Mouse (Mus musculus) limb, embryonic 15.5 days (tissue): ENCODE data around the gene Kcnj12. TPM values are rescaled to one million over a fixed set of nuclear protein-coding genes. Genes with fewer than 3 reads are reported as not detected.

Source experiments
- ATAC-seq: fragments of 200-750 bp; cut with Nextera tagmentation; 2 replicates; pipeline ENCODE4 v1.8.0; 2017; ENCODE audit warnings: low read depth, moderate TSS enrichment; ENCODE audit not compliant: insufficient number of reproducible peaks, low FRiP score, low TSS enrichment
- H3K27ac ChIP-seq: fragments of 300-500 bp; sonication (generic); 2 replicates; pipeline ENCODE4 v1.5.1; 2015; ENCODE audit warnings: moderate library complexity, mild to moderate bottlenecking, inconsistent platforms
- H3K27me3 ChIP-seq: fragments of 300-500 bp; sonication (generic); 2 replicates; pipeline ENCODE4 v1.6.1; 2015; ENCODE audit warnings: inconsistent platforms
- H3K36me3 ChIP-seq: fragments of 300-500 bp; sonication (generic); 2 replicates; pipeline ENCODE4 v1.6.1; 2015; ENCODE audit warnings: inconsistent platforms
- H3K4me1 ChIP-seq: fragments of 300-500 bp; sonication (generic); 2 replicates; pipeline ENCODE4 v1.6.1; 2015; ENCODE audit warnings: inconsistent platforms
- H3K4me2 ChIP-seq: fragments of 300-500 bp; sonication (generic); 2 replicates; pipeline ENCODE4 v1.6.1; 2015; ENCODE audit warnings: mild to moderate bottlenecking, inconsistent platforms
- H3K4me3 ChIP-seq: fragments of 300-500 bp; sonication (generic); 2 replicates; pipeline ENCODE4 v1.5.1; 2015; ENCODE audit warnings: mild to moderate bottlenecking, inconsistent platforms
- H3K9ac ChIP-seq: fragments of 300-500 bp; sonication (generic); 2 replicates; pipeline ENCODE4 v1.6.1; 2015; ENCODE audit warnings: inconsistent platforms
- H3K9me3 ChIP-seq: fragments of 300-500 bp; sonication (generic); 2 replicates; pipeline ENCODE4 v1.6.1; 2016; ENCODE audit warnings: inconsistent platforms
- WGBS: fragments of 180-500 bp; shearing (Covaris S2); methylation state at CpG from one replicate; pipeline ENCODE4 v1.1.7; 2015; 5-methylcytosine and 5-hydroxymethylcytosine counted together
- polyA plus RNA-seq: library from polyadenylated mRNA; unstranded; fragments of >200 nt; fragmentation: Nextera tagmentation; extraction: Ambion mirVana; gene quantifications from 2 replicates; pipeline ENCODE4 v1.2.1, GENCODE M21; 2015

The Kcnj12 gene
- polyA plus RNA-seq, 1 experiment from 2014 or later = 0.51 TPM

DNA sequence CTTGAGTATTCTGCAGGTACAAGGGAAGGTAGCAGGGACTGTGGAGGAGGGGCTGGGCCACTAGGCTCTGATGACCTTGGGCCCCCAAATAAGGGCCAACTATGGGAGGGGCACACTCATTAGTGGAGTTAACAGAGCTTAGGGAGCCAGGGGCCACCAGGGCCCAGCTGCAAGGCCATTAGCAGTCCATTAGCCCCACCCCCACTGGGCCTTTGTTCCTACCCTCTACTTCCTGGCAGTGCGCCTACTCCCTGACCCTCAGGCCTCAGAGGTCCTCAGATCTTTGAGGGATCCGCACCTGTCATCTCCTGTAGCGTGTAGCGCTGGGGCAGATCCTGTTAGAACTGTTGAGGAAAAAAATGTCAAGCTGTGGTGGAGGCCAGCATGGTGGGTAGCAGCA, 18.3 kb upstream of the Kcnj12 start:
- 46% methylated on average over 4 of the region's 4 CpGs for WGBS
- no peaks in the 10 kb centered on the region for H3K36me3 ChIP-seq
- no peak overlapping the region for H3K9ac ChIP-seq
- H3K4me1 ChIP-seq = peaks cover 7% of the 10 kb centered on the region; the same call in 1 of the 2 replicates
- H3K4me2 ChIP-seq = no peak overlapping the region
- H3K9me3 ChIP-seq = no peaks in the 10 kb centered on the region
- no peak overlapping the region for H3K4me3 ChIP-seq
- H3K27me3 ChIP-seq = no peaks in the 10 kb centered on the region
- no peak for ATAC-seq
- no peak overlapping the region for H3K27ac ChIP-seq

DNA sequence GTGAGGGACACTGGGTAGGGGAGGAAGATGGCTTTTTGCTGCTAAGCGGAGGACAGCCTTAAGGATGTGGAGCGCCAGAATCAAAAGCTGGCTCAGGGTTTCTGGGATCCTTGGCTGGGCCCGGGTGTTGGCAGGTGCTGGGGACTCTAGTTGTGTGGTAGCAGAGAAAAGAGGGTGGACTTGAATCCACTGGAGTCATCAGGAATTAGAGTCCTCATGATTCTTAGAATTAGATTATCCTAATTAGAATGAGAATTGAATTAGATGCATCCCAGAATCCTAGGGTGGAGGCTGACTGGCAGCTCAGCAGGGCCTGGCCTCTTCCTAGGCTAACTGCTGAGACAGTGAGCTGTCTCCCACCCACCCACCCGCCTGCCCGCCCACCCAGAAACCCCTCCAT, 17.6 kb upstream of the Kcnj12 start:
- Histone ChIP-seq H3K9ac (no peak overlapping the region), H3K27ac (no peak overlapping the region), H3K4me3 (no peak overlapping the region), H3K9me3 (no peaks in the 10 kb centered on the region), H3K4me1 (peaks cover 7% of the 10 kb centered on the region; the same call in 1 of the 2 replicates), H3K27me3 (no peaks in the 10 kb centered on the region), H3K4me2 (no peak overlapping the region), H3K36me3 (no peaks in the 10 kb centered on the region)
- ATAC-seq = no peak
- 71% methylated on average over 5 of the region's 5 CpGs for WGBS

DNA sequence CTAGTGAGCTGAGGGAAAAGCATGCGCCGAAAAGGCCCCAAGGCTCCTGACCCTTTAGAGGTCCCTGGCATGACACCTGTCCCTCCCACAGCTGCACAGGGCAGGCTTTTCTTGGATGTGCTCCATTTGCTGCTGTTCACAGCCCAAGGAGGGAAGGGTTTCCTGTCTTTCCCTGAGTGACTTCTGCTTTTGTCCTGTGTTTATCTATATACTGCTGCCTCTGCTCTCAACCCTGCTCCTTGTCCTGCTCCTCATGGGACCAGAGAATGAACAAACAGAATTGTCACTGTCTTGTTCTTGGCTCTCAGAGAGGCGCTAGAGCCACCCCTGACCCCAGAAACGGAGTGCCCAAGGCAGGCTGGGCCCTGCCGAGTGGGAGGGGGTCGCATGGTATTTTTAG, 17.0 kb upstream of the Kcnj12 start:
- 40% methylated on average over 6 of the region's 6 CpGs for WGBS
- no peaks in the 10 kb centered on the region for H3K36me3 ChIP-seq
- peaks cover 7% of the 10 kb centered on the region; the same call in 1 of the 2 replicates for H3K4me1 ChIP-seq
- no peak for ATAC-seq
- no peaks in the 10 kb centered on the region for H3K9me3 ChIP-seq
- no peaks in the 10 kb centered on the region for H3K27me3 ChIP-seq
- H3K9ac ChIP-seq = no peak overlapping the region
- no peak overlapping the region for H3K4me3 ChIP-seq
- no peak overlapping the region for H3K27ac ChIP-seq
- no peak overlapping the region for H3K4me2 ChIP-seq

DNA sequence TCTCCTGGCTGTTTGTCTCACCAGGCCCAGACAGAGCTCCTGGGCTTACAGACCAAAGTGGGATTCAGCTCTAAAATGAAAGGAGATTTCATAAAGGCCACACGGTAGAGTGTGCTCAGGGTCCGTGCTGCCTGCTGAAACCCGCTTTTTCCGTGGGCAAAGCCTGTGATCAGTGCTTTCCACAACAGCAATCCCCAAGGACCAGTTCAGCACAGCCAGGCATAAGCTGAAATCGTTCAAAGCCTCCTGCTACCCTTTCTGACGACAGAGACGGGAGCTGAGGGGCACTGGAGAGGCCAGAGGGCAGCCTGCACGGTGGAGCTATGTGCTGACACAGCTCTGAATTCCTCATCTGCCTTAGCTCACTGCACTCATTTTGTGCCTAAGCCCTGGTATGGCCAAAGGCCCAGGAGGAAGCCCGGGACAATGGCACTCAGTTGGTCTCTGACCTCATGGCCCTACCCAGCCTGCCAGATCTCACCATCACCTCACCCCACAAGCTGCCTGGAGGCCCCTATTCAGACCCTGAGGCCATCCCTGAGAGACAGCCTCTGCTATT, 10.5 kb upstream of the Kcnj12 start:
- H3K27ac ChIP-seq = no peak overlapping the region
- 22% methylated on average over 9 of the region's 9 CpGs for WGBS

DNA sequence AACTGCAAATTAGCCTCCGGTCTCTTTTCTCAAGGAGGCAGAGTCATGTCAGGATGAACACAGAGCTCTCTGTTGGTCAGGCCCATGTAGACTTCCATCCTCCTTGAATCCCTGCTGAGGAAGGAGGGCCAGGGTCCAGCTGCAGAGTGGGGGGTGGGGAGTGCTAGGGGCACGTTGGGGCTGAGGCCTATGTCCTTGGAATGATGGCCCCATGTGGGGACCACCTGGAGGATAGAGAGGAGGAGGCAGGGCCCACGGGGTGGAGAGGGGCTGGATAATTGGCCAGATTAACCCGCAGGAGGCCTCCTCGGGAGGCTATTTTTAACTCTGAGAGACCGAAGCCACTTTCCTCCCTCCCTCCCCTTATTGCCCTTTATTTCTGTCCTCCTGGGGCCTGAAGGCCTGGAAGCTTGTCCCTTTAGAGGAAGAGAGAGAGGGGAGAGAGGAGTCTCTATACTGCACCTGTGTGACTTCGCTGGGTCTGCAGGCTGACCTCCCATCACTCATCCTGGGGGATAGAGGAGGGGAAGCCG, 5.4 kb upstream of the Kcnj12 start:
- H3K27ac ChIP-seq = no peak overlapping the region; the same call in 1 of the 2 replicates
- H3K27me3 ChIP-seq = peaks cover 37% of the 10 kb centered on the region
- H3K4me1 ChIP-seq = peaks cover 15% of the 10 kb centered on the region
- no peak overlapping the region for H3K9ac ChIP-seq
- 23% methylated on average over 8 of the region's 8 CpGs for WGBS
- H3K4me3 ChIP-seq = no peak overlapping the region
- no peak overlapping the region for H3K4me2 ChIP-seq
- ATAC-seq = no peak
- H3K36me3 ChIP-seq = no peaks in the 10 kb centered on the region
- H3K9me3 ChIP-seq = no peaks in the 10 kb centered on the region

More for the DNA sequence above, 10.5 kb upstream of the Kcnj12 start:
- Histone ChIP-seq H3K9ac (no peak overlapping the region), H3K27me3 (no peaks in the 10 kb centered on the region), H3K4me3 (no peak overlapping the region), H3K4me1 (peaks cover 6% of the 10 kb centered on the region), H3K4me2 (no peak overlapping the region), H3K36me3 (no peaks in the 10 kb centered on the region), H3K9me3 (no peaks in the 10 kb centered on the region)
- 0 out of 2 replicates have a peak, but pooled peaks have one; percentile 6 for ATAC-seq

DNA sequence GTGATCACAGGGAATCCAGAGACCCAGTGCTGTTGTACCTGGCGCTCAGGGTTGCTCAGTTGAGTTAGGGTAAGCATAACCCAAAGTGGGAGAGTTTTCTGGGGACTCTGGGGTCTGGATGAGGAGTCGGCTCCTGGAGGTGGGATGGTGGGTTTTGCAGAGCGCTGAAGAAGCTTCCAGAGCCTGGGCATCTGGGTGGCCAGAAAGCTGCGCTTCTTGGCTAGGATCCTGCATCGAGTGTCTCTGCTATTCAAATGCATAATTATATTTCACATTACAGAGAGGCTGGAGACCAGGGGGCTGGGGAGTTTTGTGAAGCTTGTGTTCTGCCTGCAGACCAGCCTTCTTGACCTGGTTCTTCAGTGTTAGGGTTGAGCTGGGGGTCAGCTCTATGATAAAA, 1.2 kb upstream of the Kcnj12 start:
- H3K36me3 ChIP-seq = no peaks in the 10 kb centered on the region
- H3K27me3 ChIP-seq = peaks cover 78% of the 10 kb centered on the region
- H3K9me3 ChIP-seq = no peaks in the 10 kb centered on the region
- no peak for ATAC-seq
- no peak overlapping the region for H3K9ac ChIP-seq
- WGBS = 78% methylated on average over 5 of the region's 5 CpGs
- H3K4me2 ChIP-seq = no peak overlapping the region
- peaks cover 33% of the 10 kb centered on the region for H3K4me1 ChIP-seq
- no peak overlapping the region for H3K4me3 ChIP-seq
- no peak overlapping the region for H3K27ac ChIP-seq

DNA sequence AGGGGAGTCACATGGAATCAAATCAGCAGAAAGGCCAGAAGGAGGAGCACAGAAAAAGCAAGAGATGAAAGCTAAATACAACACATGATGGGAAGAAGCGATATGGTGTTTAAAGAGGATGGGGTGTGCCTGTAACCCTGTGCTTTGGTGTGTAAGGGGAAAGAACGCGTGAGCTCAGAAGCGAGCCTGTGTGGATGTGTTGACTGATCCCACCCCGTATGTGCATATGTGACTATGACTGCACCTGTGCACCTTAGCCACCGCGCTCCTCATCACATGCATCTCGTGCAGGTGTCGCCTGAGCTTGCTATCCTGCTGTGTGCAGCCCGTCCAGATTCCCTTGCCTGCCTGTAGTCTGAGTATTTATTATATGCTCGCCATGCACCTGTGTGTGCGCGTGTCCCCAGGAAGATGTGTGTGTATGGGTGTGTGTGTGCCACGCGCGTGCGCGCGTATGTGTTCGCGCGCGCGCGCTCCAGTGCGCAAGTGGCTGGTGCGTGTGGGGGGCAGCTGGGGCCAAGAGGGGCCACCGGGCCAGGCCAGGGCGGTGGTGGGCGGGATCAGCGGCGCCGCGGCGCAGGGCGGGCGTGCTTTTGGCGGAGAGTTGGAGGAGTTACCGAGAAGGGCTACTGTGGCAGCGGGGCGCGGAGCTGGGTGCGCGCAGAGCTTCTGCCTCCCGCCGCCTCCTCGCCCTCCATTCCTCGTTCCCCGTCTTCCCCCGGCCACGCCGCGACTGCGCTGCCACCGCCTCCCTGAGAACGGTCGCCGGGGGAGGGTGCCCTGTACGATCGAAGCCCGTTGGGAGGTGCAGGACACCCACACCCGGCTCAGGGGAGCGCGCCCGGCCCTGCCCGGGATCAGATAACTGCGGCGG, 451 bp upstream of the Kcnj12 start:
- peaks cover 82% of the 10 kb centered on the region for H3K27me3 ChIP-seq
- H3K36me3 ChIP-seq = no peaks in the 10 kb centered on the region
- H3K9me3 ChIP-seq = no peaks in the 10 kb centered on the region
- peak overlapping the region; percentile 96 for H3K4me2 ChIP-seq
- H3K4me3 ChIP-seq = peak overlapping the region; percentile 52
- peak overlapping the region; percentile 28; the same call in 1 of the 2 replicates for H3K9ac ChIP-seq
- H3K27ac ChIP-seq = no peak overlapping the region
- 3% methylated on average over 59 of the region's 68 CpGs for WGBS
- peaks cover 30% of the 10 kb centered on the region for H3K4me1 ChIP-seq
- ATAC-seq = no peak

DNA sequence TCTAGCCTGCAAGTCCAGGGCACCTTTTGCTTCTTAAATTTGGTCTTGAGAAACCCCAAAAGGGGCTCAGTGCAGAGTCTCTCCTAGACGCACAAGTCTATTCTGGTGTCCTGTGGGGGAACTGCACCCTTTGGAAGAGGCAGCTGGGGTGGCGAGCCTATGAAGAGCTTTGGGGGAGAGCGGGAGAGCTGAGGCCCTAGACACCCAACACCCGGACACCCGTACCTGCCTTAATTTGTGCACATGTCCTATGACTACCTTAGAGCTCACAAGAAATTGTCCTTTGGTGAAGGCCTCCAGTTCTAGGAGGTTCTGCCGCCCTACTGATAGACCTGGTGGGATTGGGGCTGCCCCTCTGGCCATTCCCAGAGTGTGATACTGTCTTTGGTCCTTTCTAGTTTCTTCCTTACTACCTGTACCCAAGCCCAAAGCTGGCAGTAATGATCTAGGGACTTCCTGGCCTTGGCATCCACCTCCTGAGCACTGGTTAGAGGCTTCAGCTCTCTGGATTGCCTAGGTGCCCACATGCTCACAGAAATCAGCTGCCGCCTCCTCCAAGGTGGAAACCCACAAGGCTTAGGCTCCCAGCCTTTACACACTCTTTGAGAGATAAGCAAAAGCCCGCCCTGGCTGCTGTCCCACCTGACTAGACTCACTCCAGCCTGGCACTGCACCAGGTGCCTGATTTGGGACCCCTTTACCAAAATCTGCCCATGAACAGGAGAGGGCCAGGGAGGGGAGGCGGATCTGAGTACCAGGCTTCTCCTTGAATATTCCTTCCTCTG, 1.2 kb downstream of the Kcnj12 start:
- Histone ChIP-seq H3K9ac (no peak overlapping the region), H3K9me3 (no peaks in the 10 kb centered on the region), H3K27me3 (peaks cover 79% of the 10 kb centered on the region), H3K27ac (no peak overlapping the region), H3K36me3 (no peaks in the 10 kb centered on the region), H3K4me1 (peaks cover 33% of the 10 kb centered on the region), H3K4me3 (peak overlapping the region; percentile 52), H3K4me2 (peak overlapping the region; percentile 96)
- ATAC-seq = no peak
- WGBS = 50% methylated on average over 9 of the region's 9 CpGs

DNA sequence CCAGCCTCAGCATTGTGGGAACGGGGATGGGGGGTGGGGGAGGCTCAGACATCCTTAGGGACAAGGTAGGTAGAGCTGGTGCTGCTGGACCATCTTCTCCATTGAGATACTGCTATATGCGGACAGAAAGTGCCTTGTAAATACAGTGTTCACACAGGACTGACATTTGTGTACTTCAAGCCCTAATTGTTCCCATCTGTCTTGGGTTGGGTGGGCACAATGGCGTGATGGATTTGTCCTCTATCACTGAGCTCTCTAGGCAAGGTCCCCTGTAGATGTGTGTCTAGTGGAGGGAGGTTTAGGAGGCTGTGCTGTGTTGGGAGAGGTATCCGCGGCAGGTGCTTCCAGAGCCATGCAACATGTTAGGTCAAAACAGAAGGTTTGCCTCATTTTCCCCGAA, 2.0 kb downstream of the Kcnj12 start:
- 68% methylated on average over 6 of the region's 6 CpGs for WGBS

DNA sequence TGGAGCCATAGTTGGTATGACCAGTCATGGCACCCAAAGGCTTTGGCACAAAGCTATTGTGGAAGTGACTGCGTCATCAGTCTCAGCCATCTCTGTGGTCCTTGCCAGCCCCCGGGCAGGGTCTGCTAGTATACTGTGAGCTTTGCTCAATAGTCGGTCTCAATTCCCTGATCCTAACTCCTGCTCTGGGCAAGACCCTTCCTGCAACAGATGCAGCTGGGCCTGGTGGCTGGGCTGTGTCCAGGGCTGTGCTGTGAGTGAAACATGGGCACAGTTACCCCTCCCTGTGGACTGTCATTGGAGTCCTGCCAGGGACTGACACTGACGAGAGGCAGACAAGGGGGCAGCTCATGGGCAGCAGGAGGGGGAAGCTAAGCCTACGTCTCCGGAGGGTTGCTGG, 2.6 kb downstream of the Kcnj12 start:
- 53% methylated on average over 6 of the region's 6 CpGs for WGBS
- Histone ChIP-seq H3K4me3 (no peak overlapping the region), H3K36me3 (no peaks in the 10 kb centered on the region)

More for the DNA sequence above, 2.0 kb downstream of the Kcnj12 start:
- ATAC-seq = no peak
- H3K9me3 ChIP-seq = no peaks in the 10 kb centered on the region
- peaks cover 71% of the 10 kb centered on the region for H3K27me3 ChIP-seq
- peaks cover 33% of the 10 kb centered on the region for H3K4me1 ChIP-seq
- no peak overlapping the region for H3K9ac ChIP-seq
- no peak overlapping the region for H3K27ac ChIP-seq
- H3K4me2 ChIP-seq = no peak overlapping the region
- no peaks in the 10 kb centered on the region for H3K36me3 ChIP-seq
- no peak overlapping the region for H3K4me3 ChIP-seq

DNA sequence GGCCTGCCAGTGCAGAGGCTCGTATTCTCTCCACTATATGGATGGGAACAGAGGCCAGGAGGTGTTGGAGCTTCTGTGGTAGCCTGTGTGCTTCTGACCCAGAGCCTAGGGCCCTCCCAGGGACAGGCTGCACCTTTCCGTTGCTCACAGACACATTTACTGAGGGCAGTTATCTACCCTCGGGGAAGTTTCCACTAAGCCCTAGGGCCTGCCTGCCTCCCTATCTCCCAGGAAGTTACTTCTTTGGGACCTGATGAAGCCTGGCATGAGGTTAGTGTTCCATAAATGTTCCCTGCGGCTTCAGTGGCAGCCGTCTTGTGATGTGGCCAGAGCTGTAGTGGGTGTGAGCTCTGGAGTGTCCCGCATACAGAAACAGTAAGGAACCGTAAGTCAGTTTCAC, 3.2 kb downstream of the Kcnj12 start:
- no peaks in the 10 kb centered on the region for H3K36me3 ChIP-seq
- no peaks in the 10 kb centered on the region for H3K9me3 ChIP-seq
- no peak overlapping the region for H3K4me3 ChIP-seq
- peaks cover 33% of the 10 kb centered on the region for H3K4me1 ChIP-seq
- ATAC-seq = no peak
- H3K27ac ChIP-seq = no peak overlapping the region
- 66% methylated on average over 7 of the region's 7 CpGs for WGBS
- no peak overlapping the region for H3K4me2 ChIP-seq
- no peak overlapping the region for H3K9ac ChIP-seq
- H3K27me3 ChIP-seq = peaks cover 59% of the 10 kb centered on the region

More for the DNA sequence above, 2.6 kb downstream of the Kcnj12 start:
- H3K27me3 ChIP-seq = peaks cover 65% of the 10 kb centered on the region
- H3K4me1 ChIP-seq = peaks cover 33% of the 10 kb centered on the region
- no peak overlapping the region for H3K4me2 ChIP-seq
- H3K9ac ChIP-seq = no peak overlapping the region
- no peaks in the 10 kb centered on the region for H3K9me3 ChIP-seq
- H3K27ac ChIP-seq = no peak overlapping the region
- no peak for ATAC-seq
